Mouse (Mus musculus) limb, embryonic 14.5 days (tissue): Measurements from ENCODE around the gene Aars2. TPM values are rescaled to one million over a fixed set of nuclear protein-coding genes. Genes with fewer than 3 reads are reported as not detected.

Source experiments
- ATAC-seq: fragments of 200-750 bp; cut with Nextera tagmentation; 2 replicates; pipeline ENCODE4 v1.8.0; 2017; ENCODE audit warnings: low read depth, moderate number of reproducible peaks, moderate TSS enrichment; ENCODE audit not compliant: low FRiP score
- DNase-seq: peaks from one replicate; pipeline ENCODE4 v3.0.0-alpha.2; 2015; ENCODE audit warnings: low spot score
- H3K27ac ChIP-seq: fragments of 300-500 bp; sonication (generic); replicated peaks from 2 replicates; pipeline ENCODE4 v1.5.1; 2014; ENCODE audit warnings: low read depth, mild to moderate bottlenecking, low read length, moderate library complexity, mixed read lengths
- H3K27me3 ChIP-seq: fragments of 300-500 bp; sonication (generic); 2 replicates; pipeline ENCODE4 v1.6.1; 2014; ENCODE audit warnings: low read length, mixed read lengths; ENCODE audit not compliant: control insufficient read depth, insufficient read depth
- H3K36me3 ChIP-seq: fragments of 300-500 bp; sonication (generic); 2 replicates; pipeline ENCODE4 v1.6.1; 2014; ENCODE audit warnings: mild to moderate bottlenecking, low read length, moderate library complexity, mixed read lengths; ENCODE audit not compliant: control insufficient read depth, insufficient read depth
- H3K4me1 ChIP-seq: fragments of 300-500 bp; sonication (generic); 2 replicates; pipeline ENCODE4 v1.6.1; 2014; ENCODE audit warnings: antibody characterized with exemption, low read length, mixed read lengths; ENCODE audit not compliant: control insufficient read depth, insufficient read depth
- H3K4me2 ChIP-seq: fragments of 300-500 bp; sonication (generic); replicated peaks from 2 replicates; pipeline ENCODE4 v1.6.1; 2014; ENCODE audit warnings: low read depth, mild to moderate bottlenecking, low read length, moderate library complexity; ENCODE audit not compliant: severe bottlenecking
- H3K4me3 ChIP-seq: fragments of 300-500 bp; sonication (generic); replicated peaks from 2 replicates; pipeline ENCODE4 v1.5.1; 2014; ENCODE audit warnings: low read length
- H3K9ac ChIP-seq: fragments of 300-500 bp; sonication (generic); 2 replicates; pipeline ENCODE4 v1.6.1; 2014; ENCODE audit warnings: mild to moderate bottlenecking, low read depth, low read length, moderate library complexity; ENCODE audit not compliant: severe bottlenecking
- H3K9me3 ChIP-seq: fragments of 300-500 bp; sonication (generic); 2 replicates; pipeline ENCODE4 v1.6.1; 2016; ENCODE audit warnings: low read length; ENCODE audit not compliant: control insufficient read depth
- POLR2A ChIP-seq: fragments of 200-500 bp; IDR thresholded peaks from 2 replicates; pipeline ENCODE4 v1.8.0; 2012; ENCODE audit warnings: inconsistent platforms, mild to moderate bottlenecking, moderate library complexity, borderline replicate concordance; ENCODE audit not compliant: insufficient read depth, insufficient read length; ENCODE audit errors: extremely low read depth
- WGBS: fragments of 180-500 bp; shearing (Covaris S2); extraction: QIAGEN DNeasy Blood & Tissue Kit; methylation state at CpG from one replicate; pipeline ENCODE4 v1.1.7; 2014; 5-methylcytosine and 5-hydroxymethylcytosine counted together
- polyA plus RNA-seq, 2 experiments: library from polyadenylated mRNA; depleted of rRNA in 1 of 2; stranded (reverse) in 1 of 2; unstranded in 1 of 2; fragments of >200 nt; fragmentation: Nextera tagmentation in 1 of 2; extraction: Ambion mirVana in 1 of 2; gene quantifications; 2 replicates each; pipeline versions ENCODE4 v1.2.1 to v1.2.3; 2012 to 2014

The Aars2 gene
- polyA plus RNA-seq, 2 experiments: 13.0 to 20.8 TPM

GRCm38 (mm10) chr17:45568990-45569389 lies 62.3 kb downstream of the Aars2 start:
- no peak overlapping the region for H3K4me2 ChIP-seq
- WGBS: 83% methylated on average over 12 of the region's 12 CpGs
- H3K4me3 ChIP-seq: no peak overlapping the region
- TF ChIP-seq POLR2A: no peak
- H3K4me1 ChIP-seq: peaks cover 18% of the 10 kb centered on the region; the same call in 1 of the 2 replicates
- H3K9ac ChIP-seq: no peak overlapping the region
- H3K36me3 ChIP-seq: peaks cover 64% of the 10 kb centered on the region
- DNase-seq: no peak
- no peak overlapping the region for H3K27ac ChIP-seq
- no peak for ATAC-seq
- H3K9me3 ChIP-seq: no peaks in the 10 kb centered on the region
- no peaks in the 10 kb centered on the region for H3K27me3 ChIP-seq

- WGBS: 84% methylated on average over 4 of the region's 4 CpGs
- Histone ChIP-seq H3K36me3 (peaks cover 64% of the 10 kb centered on the region), H3K4me3 (no peak overlapping the region), H3K4me2 (no peak overlapping the region), H3K9ac (no peak overlapping the region), H3K27ac (no peak overlapping the region), H3K27me3 (no peaks in the 10 kb centered on the region), H3K4me1 (peaks cover 17% of the 10 kb centered on the region), H3K9me3 (no peaks in the 10 kb centered on the region)
- ATAC-seq (no peak), DNase-seq (no peak)
- no peak for TF ChIP-seq POLR2A
Observed at GRCm38 (mm10) chr17:45569999-45570398, 63.4 kb downstream of the Aars2 start.

Other genes with a start within 250 kb of the Aars2 start
- 27.1 and 38.0 TPM in 2 replicates for gene Cdc5l, start 73.1 kb upstream of the Aars2 start, polyA plus RNA-seq (2012; rRNA removed)
- 62.5 and 71.4 TPM in 2 replicates for gene Cdc5l, start 73.1 kb upstream of the Aars2 start, polyA plus RNA-seq (2014; fragmentation: Nextera tagmentation; extraction: Ambion mirVana)
- 0.29 and 0.44 TPM in 2 replicates for gene Spats1, start 31.4 kb upstream of the Aars2 start, polyA plus RNA-seq (2012; rRNA removed)
- 0.39 and 0.62 TPM in 2 replicates for gene Spats1, start 31.4 kb upstream of the Aars2 start, polyA plus RNA-seq (2014; fragmentation: Nextera tagmentation; extraction: Ambion mirVana)
- gene Tcte1, start 16.6 kb downstream of the Aars2 start, polyA plus RNA-seq (2012; rRNA removed): 0.04 TPM in 1 of 2 replicates, not detected in the other
- 0.74 and 0.90 TPM in 2 replicates for gene Tcte1, start 16.6 kb downstream of the Aars2 start, polyA plus RNA-seq (2014; fragmentation: Nextera tagmentation; extraction: Ambion mirVana)
- 6.1 and 9.3 TPM in 2 replicates for gene Tmem151b, start 42.8 kb downstream of the Aars2 start, polyA plus RNA-seq (2012; rRNA removed)
- 2.9 and 4.7 TPM in 2 replicates for gene Tmem151b, start 42.8 kb downstream of the Aars2 start, polyA plus RNA-seq (2014; fragmentation: Nextera tagmentation; extraction: Ambion mirVana)
- gene Nfkbie, start 48.9 kb downstream of the Aars2 start, polyA plus RNA-seq (2012; rRNA removed): 3.6 and 4.3 TPM in 2 replicates
- 4.0 and 6.6 TPM in 2 replicates for gene Nfkbie, start 48.9 kb downstream of the Aars2 start, polyA plus RNA-seq (2014; fragmentation: Nextera tagmentation; extraction: Ambion mirVana)
- gene Slc35b2, start 57.0 kb downstream of the Aars2 start, polyA plus RNA-seq (2012; rRNA removed): 96.9 and 168 TPM in 2 replicates
- 128 and 138 TPM in 2 replicates for gene Slc35b2, start 57.0 kb downstream of the Aars2 start, polyA plus RNA-seq (2014; fragmentation: Nextera tagmentation; extraction: Ambion mirVana)
- gene Hsp90ab1, start 66.4 kb downstream of the Aars2 start, polyA plus RNA-seq (2012; rRNA removed): 788 and 951 TPM in 2 replicates
- 1,382 and 1,446 TPM in 2 replicates for gene Hsp90ab1, start 66.4 kb downstream of the Aars2 start, polyA plus RNA-seq (2014; fragmentation: Nextera tagmentation; extraction: Ambion mirVana)
- 122 and 157 TPM in 2 replicates for gene Slc29a1, start 92.8 kb downstream of the Aars2 start, polyA plus RNA-seq (2012; rRNA removed)
- 94.5 and 103 TPM in 2 replicates for gene Slc29a1, start 92.8 kb downstream of the Aars2 start, polyA plus RNA-seq (2014; fragmentation: Nextera tagmentation; extraction: Ambion mirVana)
- 53.5 and 60.7 TPM in 2 replicates for gene Mymx, start 95.3 kb downstream of the Aars2 start, polyA plus RNA-seq (2012; rRNA removed)
- gene Mymx, start 95.3 kb downstream of the Aars2 start, polyA plus RNA-seq (2014; fragmentation: Nextera tagmentation; extraction: Ambion mirVana): 27.2 and 37.8 TPM in 2 replicates
- 0.03 and 0.23 TPM in 2 replicates for gene Capn11, start 152.5 kb downstream of the Aars2 start, polyA plus RNA-seq (2012; rRNA removed)
- gene Capn11, start 152.5 kb downstream of the Aars2 start, polyA plus RNA-seq (2014; fragmentation: Nextera tagmentation; extraction: Ambion mirVana): not detected in 2 replicates
- 98.3 and 113 TPM in 2 replicates for gene Mrpl14, start 179.5 kb downstream of the Aars2 start, polyA plus RNA-seq (2012; rRNA removed)
- gene Mrpl14, start 179.5 kb downstream of the Aars2 start, polyA plus RNA-seq (2014; fragmentation: Nextera tagmentation; extraction: Ambion mirVana): 146 and 147 TPM in 2 replicates
- 90.7 and 113 TPM in 2 replicates for gene Tmem63b, start 180.1 kb downstream of the Aars2 start, polyA plus RNA-seq (2012; rRNA removed)
- 24.5 and 28.5 TPM in 2 replicates for gene Tmem63b, start 180.1 kb downstream of the Aars2 start, polyA plus RNA-seq (2014; fragmentation: Nextera tagmentation; extraction: Ambion mirVana)
- 0.15 TPM in 1 of 2 replicates, not detected in the other for gene 1600014C23Rik, start 227.0 kb downstream of the Aars2 start, polyA plus RNA-seq (2012; rRNA removed)
- gene 1600014C23Rik, start 227.0 kb downstream of the Aars2 start, polyA plus RNA-seq (2014; fragmentation: Nextera tagmentation; extraction: Ambion mirVana): 0.58 TPM in 1 of 2 replicates, not detected in the other